In the genomic region with DNA sequence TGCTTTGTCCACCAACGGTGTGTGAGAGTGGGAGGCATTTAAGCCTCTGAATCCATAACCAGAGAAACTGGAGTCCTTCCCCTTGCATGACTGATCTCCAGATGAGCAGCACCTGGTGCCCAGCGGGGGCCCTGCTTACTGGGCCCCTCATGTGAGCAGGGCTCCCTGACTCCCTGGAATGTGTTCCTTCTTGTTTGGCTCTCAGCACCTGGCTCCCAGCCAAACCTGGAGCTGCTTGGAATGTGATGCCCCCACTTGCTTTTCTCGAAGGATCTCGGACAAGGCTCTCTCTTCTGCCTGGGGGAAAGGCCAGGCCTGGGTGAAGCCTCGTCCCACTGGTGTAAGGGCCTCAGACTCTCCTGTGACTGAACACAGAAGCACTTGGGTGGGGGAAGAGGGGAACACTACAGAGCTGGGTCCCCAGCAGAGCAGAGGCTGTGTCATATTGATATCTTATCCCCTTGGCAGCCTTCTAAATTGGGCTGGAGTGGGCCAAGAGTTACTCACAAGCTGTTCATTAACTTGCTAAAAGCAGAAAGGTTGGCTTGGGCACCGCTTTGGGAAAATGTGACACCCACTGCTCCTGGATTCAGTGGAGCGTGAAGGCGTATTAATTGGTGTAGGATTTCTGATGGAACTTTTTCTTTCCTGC, we compare ENCODE assay signal across 8 mouse cellular contexts. TPM values are rescaled to one million over a fixed set of nuclear protein-coding genes. Genes with fewer than 3 reads are reported as not detected.
DNase-seq lines count a peak whose midpoint lies in the region; ATAC-seq and TF ChIP-seq lines count a peak whose summit lies in the region.

No protein-coding gene starts in this region.

- WGBS in forebrain, embryonic 10.5 days: 75% methylated on average over 8 of the region's 8 CpGs
- 73% methylated on average over 8 of the region's 8 CpGs for WGBS in forebrain, embryonic 11.5 days
- 45% methylated on average over 8 of the region's 8 CpGs for WGBS in heart, embryonic 13.5 days
- 40% methylated on average over 8 of the region's 8 CpGs for WGBS in limb, embryonic 14.5 days
- WGBS in stomach, postnatal 0 days: 37% methylated on average over 8 of the region's 8 CpGs

- H3K9me3 ChIP-seq in forebrain, embryonic 10.5 days: no peaks in the 10 kb centered on the region
- no peaks in the 10 kb centered on the region for H3K9me3 ChIP-seq in forebrain, embryonic 11.5 days (ENCODE audit: control insufficient read depth, low read length)
- no peaks in the 10 kb centered on the region for H3K9me3 ChIP-seq in heart, embryonic 13.5 days
- H3K9me3 ChIP-seq in limb, embryonic 14.5 days (ENCODE audit: control insufficient read depth, low read length): no peaks in the 10 kb centered on the region
- no peaks in the 10 kb centered on the region for H3K9me3 ChIP-seq in stomach, postnatal 0 days (ENCODE audit: control insufficient read depth, low read length)

- DNase-seq in forebrain, embryonic 10.5 days (ENCODE audit: extremely low spot score, low spot score): no peak
- no peak for DNase-seq in forebrain, embryonic 11.5 days (ENCODE audit: low spot score)
- peak; percentile 50 for DNase-seq in cerebellum, adult 9-10 months
- DNase-seq in kidney, postnatal 25 days: peak; percentile 90 to 93
- DNase-seq in limb, embryonic 14.5 days (ENCODE audit: low spot score): peak; percentile 55
- peak; percentile 44 for DNase-seq in stomach, postnatal 0 days (ENCODE audit: low spot score)

- no peak for TF ChIP-seq EP300 in stomach, postnatal 0 days (optimal IDR thresholded peaks at IDR 0.05)

- H3K27me3 ChIP-seq in forebrain, embryonic 10.5 days (ENCODE audit: poor library complexity, severe bottlenecking): no peaks in the 10 kb centered on the region
- H3K27me3 ChIP-seq in forebrain, embryonic 11.5 days (ENCODE audit: control insufficient read depth, insufficient read depth, low read length): no peaks in the 10 kb centered on the region
- H3K27me3 ChIP-seq in heart, embryonic 13.5 days (replicated peaks): no peaks in the 10 kb centered on the region
- H3K27me3 ChIP-seq in limb, embryonic 14.5 days (ENCODE audit: control insufficient read depth, insufficient read depth, low read length): no peaks in the 10 kb centered on the region
- H3K27me3 ChIP-seq in stomach, postnatal 0 days (ENCODE audit: control insufficient read depth, insufficient read depth, low read length): no peaks in the 10 kb centered on the region

- TF ChIP-seq POLR2A in limb, embryonic 14.5 days (IDR thresholded peaks at IDR 0.05; ENCODE audit: borderline replicate concordance, extremely low read depth, insufficient read depth, insufficient read length): no peak

- H3K4me1 ChIP-seq in forebrain, embryonic 10.5 days: peaks cover 18% of the 10 kb centered on the region
- peaks cover 3% of the 10 kb centered on the region; the same call in 1 of the 2 replicates for H3K4me1 ChIP-seq in forebrain, embryonic 11.5 days (replicated peaks; ENCODE audit: control insufficient read depth, insufficient read depth, low read length)
- H3K4me1 ChIP-seq in heart, embryonic 13.5 days: peaks cover 31% of the 10 kb centered on the region
- peaks cover 9% of the 10 kb centered on the region; the same call in 1 of the 2 replicates for H3K4me1 ChIP-seq in limb, embryonic 14.5 days (ENCODE audit: control insufficient read depth, insufficient read depth, low read length)
- H3K4me1 ChIP-seq in stomach, postnatal 0 days (replicated peaks; ENCODE audit: control insufficient read depth, insufficient read depth): no peaks in the 10 kb centered on the region; the same call in 1 of the 2 replicates

- H3K27ac ChIP-seq in forebrain, embryonic 10.5 days: peak overlapping the region; percentile 15; the same call in 1 of the 2 replicates
- no peak overlapping the region for H3K27ac ChIP-seq in forebrain, embryonic 11.5 days (ENCODE audit: low read depth, low read length)
- H3K27ac ChIP-seq in heart, embryonic 13.5 days (replicated peaks): peak overlapping the region; percentile 64
- peak overlapping the region; percentile 34 for H3K27ac ChIP-seq in limb, embryonic 14.5 days (replicated peaks; ENCODE audit: low read depth, low read length)
- peak overlapping the region; percentile 40; the same call in 1 of the 2 replicates for H3K27ac ChIP-seq in stomach, postnatal 0 days (replicated peaks)

- H3K9ac ChIP-seq in forebrain, embryonic 11.5 days (ENCODE audit: low read length): no peak overlapping the region
- H3K9ac ChIP-seq in heart, embryonic 13.5 days: no peak overlapping the region
- no peak overlapping the region for H3K9ac ChIP-seq in limb, embryonic 14.5 days (ENCODE audit: low read depth, low read length, severe bottlenecking)
- no peak overlapping the region for H3K9ac ChIP-seq in stomach, postnatal 0 days (ENCODE audit: low read length)

- no peak for TF ChIP-seq CTCF in stomach, postnatal 0 days (IDR thresholded peaks at IDR 0.05; ENCODE audit: low read depth)

- no peak for ATAC-seq in forebrain, embryonic 11.5 days (replicated peaks; ENCODE audit: low FRiP score)
- no peak for ATAC-seq in heart, embryonic 13.5 days (ENCODE audit: extremely low read depth, insufficient number of reproducible peaks, low FRiP score, low TSS enrichment)
- ATAC-seq in limb, embryonic 14.5 days (ENCODE audit: low FRiP score, low read depth): peak; percentile 58
- ATAC-seq in stomach, postnatal 0 days (ENCODE audit: low FRiP score, low TSS enrichment): peak; percentile 49
- ATAC-seq in megakaryocyte-erythroid progenitor cell, adult 5-6 weeks (replicated peaks; ENCODE audit: low FRiP score, low TSS enrichment, poor library complexity, severe bottlenecking): no peak

- no peaks in the 10 kb centered on the region for H3K36me3 ChIP-seq in forebrain, embryonic 10.5 days (replicated peaks)
- H3K36me3 ChIP-seq in forebrain, embryonic 11.5 days (ENCODE audit: control insufficient read depth, insufficient read depth, low read length): no peaks in the 10 kb centered on the region
- no peaks in the 10 kb centered on the region for H3K36me3 ChIP-seq in heart, embryonic 13.5 days
- H3K36me3 ChIP-seq in limb, embryonic 14.5 days (ENCODE audit: control insufficient read depth, insufficient read depth, low read length): no peaks in the 10 kb centered on the region
- no peaks in the 10 kb centered on the region for H3K36me3 ChIP-seq in stomach, postnatal 0 days (ENCODE audit: control insufficient read depth, insufficient read depth, low read length)

- no peak overlapping the region for H3K4me3 ChIP-seq in forebrain, embryonic 10.5 days
- no peak overlapping the region for H3K4me3 ChIP-seq in forebrain, embryonic 11.5 days (ENCODE audit: low read depth, low read length)
- H3K4me3 ChIP-seq in heart, embryonic 13.5 days: no peak overlapping the region
- no peak overlapping the region for H3K4me3 ChIP-seq in limb, embryonic 14.5 days (replicated peaks; ENCODE audit: low read length)
- no peak overlapping the region for H3K4me3 ChIP-seq in stomach, postnatal 0 days (ENCODE audit: low read depth, low read length)

- H3K4me2 ChIP-seq in forebrain, embryonic 11.5 days (ENCODE audit: low read depth, low read length, severe bottlenecking): no peak overlapping the region
- H3K4me2 ChIP-seq in heart, embryonic 13.5 days: no peak overlapping the region; the same call in 1 of the 2 replicates
- no peak overlapping the region; the same call in 1 of the 2 replicates for H3K4me2 ChIP-seq in limb, embryonic 14.5 days (replicated peaks; ENCODE audit: low read depth, low read length, severe bottlenecking)
- no peak overlapping the region for H3K4me2 ChIP-seq in stomach, postnatal 0 days (replicated peaks; ENCODE audit: low read depth)

RNA-seq across cellular contexts. Expression of a gene that starts 26.6 kb away (rescaled TPM):
- polyA plus RNA-seq in forebrain, embryonic 10.5 days (2016; fragmentation: Nextera tagmentation; extraction: Ambion mirVana): 16.1 and 20.7 TPM in 2 replicates
- polyA plus RNA-seq in forebrain, embryonic 11.5 days (2014; fragmentation: Nextera tagmentation; extraction: Ambion mirVana): 16.0 and 19.8 TPM in 2 replicates
- 8.9 and 11.1 TPM in 2 replicates for polyA plus RNA-seq in heart, embryonic 13.5 days (2015; fragmentation: Nextera tagmentation; extraction: Ambion mirVana)
- 5.1 and 6.1 TPM in 2 replicates for polyA plus RNA-seq in limb, embryonic 14.5 days (2012; rRNA removed)
- polyA plus RNA-seq in limb, embryonic 14.5 days (2014; fragmentation: Nextera tagmentation; extraction: Ambion mirVana): 8.2 and 9.4 TPM in 2 replicates
- 4.2 and 4.3 TPM in 2 replicates for polyA plus RNA-seq in stomach, postnatal 0 days (2015; fragmentation: Nextera tagmentation; extraction: Ambion mirVana)
- total RNA-seq in megakaryocyte-erythroid progenitor cell, adult 5-6 weeks (2014; fragmentation: Nextera tagmentation): 3.3 and 3.6 TPM in 2 replicates
- 3.8 and 5.6 TPM in 2 replicates for total RNA-seq in megakaryocyte-erythroid progenitor cell, adult 5-6 weeks (2017)

RNA-seq across cellular contexts. Expression of a gene that starts 26.8 kb away (rescaled TPM):
- 9.7 and 11.4 TPM in 2 replicates for polyA plus RNA-seq in forebrain, embryonic 10.5 days (2016; fragmentation: Nextera tagmentation; extraction: Ambion mirVana)
- 18.4 and 19.2 TPM in 2 replicates for polyA plus RNA-seq in forebrain, embryonic 11.5 days (2014; fragmentation: Nextera tagmentation; extraction: Ambion mirVana)
- 7.1 and 7.3 TPM in 2 replicates for polyA plus RNA-seq in heart, embryonic 13.5 days (2015; fragmentation: Nextera tagmentation; extraction: Ambion mirVana)
- 13.6 and 13.9 TPM in 2 replicates for polyA plus RNA-seq in limb, embryonic 14.5 days (2012; rRNA removed)
- polyA plus RNA-seq in limb, embryonic 14.5 days (2014; fragmentation: Nextera tagmentation; extraction: Ambion mirVana): 19.2 and 20.5 TPM in 2 replicates
- polyA plus RNA-seq in stomach, postnatal 0 days (2015; fragmentation: Nextera tagmentation; extraction: Ambion mirVana): 3.8 and 4.0 TPM in 2 replicates
- 12.0 and 19.4 TPM in 2 replicates for total RNA-seq in megakaryocyte-erythroid progenitor cell, adult 5-6 weeks (2014; fragmentation: Nextera tagmentation)
- 11.8 and 15.9 TPM in 2 replicates for total RNA-seq in megakaryocyte-erythroid progenitor cell, adult 5-6 weeks (2017)

RNA-seq across cellular contexts. Expression of a gene that starts 44.0 kb away (rescaled TPM):
- 0.22 and 0.46 TPM in 2 replicates for polyA plus RNA-seq in forebrain, embryonic 10.5 days (2016; fragmentation: Nextera tagmentation; extraction: Ambion mirVana)
- polyA plus RNA-seq in forebrain, embryonic 11.5 days (2014; fragmentation: Nextera tagmentation; extraction: Ambion mirVana): 0.40 and 0.48 TPM in 2 replicates
- polyA plus RNA-seq in heart, embryonic 13.5 days (2015; fragmentation: Nextera tagmentation; extraction: Ambion mirVana): 0.24 and 0.29 TPM in 2 replicates
- polyA plus RNA-seq in limb, embryonic 14.5 days (2012; rRNA removed): 10.5 and 11.7 TPM in 2 replicates
- 1.6 and 3.1 TPM in 2 replicates for polyA plus RNA-seq in limb, embryonic 14.5 days (2014; fragmentation: Nextera tagmentation; extraction: Ambion mirVana)
- 5.9 and 6.7 TPM in 2 replicates for polyA plus RNA-seq in stomach, postnatal 0 days (2015; fragmentation: Nextera tagmentation; extraction: Ambion mirVana)
- total RNA-seq in megakaryocyte-erythroid progenitor cell, adult 5-6 weeks (2014; fragmentation: Nextera tagmentation): not detected in 2 replicates
- not detected in 2 replicates for total RNA-seq in megakaryocyte-erythroid progenitor cell, adult 5-6 weeks (2017)

Comparison
In these comparisons a context has a peak if more than half of its experiments do, and no peak if none do; other contexts are left out.
1. DNase-seq: peak in cerebellum, adult 9-10 months (single experiment), kidney, postnatal 25 days (2 of 2), limb, embryonic 14.5 days (single experiment) and stomach, postnatal 0 days (single experiment); none in forebrain, embryonic 10.5 days (single experiment) and forebrain, embryonic 11.5 days (single experiment).
2. ATAC-seq: peak in limb, embryonic 14.5 days (single experiment) and stomach, postnatal 0 days (single experiment); none in forebrain, embryonic 11.5 days (single experiment), heart, embryonic 13.5 days (single experiment) and megakaryocyte-erythroid progenitor cell, adult 5-6 weeks (single experiment).